Mouse (Mus musculus) liver, adult 2 months (tissue): ENCODE results near the gene Nuak2.

Experiments
- CTCF ChIP-seq: fragments of 200-500 bp; IDR thresholded peaks from 2 replicates; pipeline ENCODE4 v1.5.1; 2011; ENCODE audit warnings: low read depth, low read length, control low read depth
- POLR2A ChIP-seq: fragments of 200-500 bp; IDR thresholded peaks from 2 replicates; pipeline ENCODE4 v1.6.1; 2011; ENCODE audit warnings: low read length, control low read depth; ENCODE audit not compliant: insufficient read depth; ENCODE audit errors: extremely low read depth

GRCm38 (mm10) chr1:132334178-132334801 lies 18.4 kb downstream of the Nuak2 start:
- TF ChIP-seq CTCF (no peak), POLR2A (no peak)
